Mouse (Mus musculus): Measurements from ENCODE around the gene Trhr2. TPM values are rescaled to one million over a fixed set of nuclear protein-coding genes. Genes with fewer than 3 reads are reported as not detected.

The Trhr2 gene
- polyA plus RNA-seq, 1 experiment = 0.35 TPM

DNA sequence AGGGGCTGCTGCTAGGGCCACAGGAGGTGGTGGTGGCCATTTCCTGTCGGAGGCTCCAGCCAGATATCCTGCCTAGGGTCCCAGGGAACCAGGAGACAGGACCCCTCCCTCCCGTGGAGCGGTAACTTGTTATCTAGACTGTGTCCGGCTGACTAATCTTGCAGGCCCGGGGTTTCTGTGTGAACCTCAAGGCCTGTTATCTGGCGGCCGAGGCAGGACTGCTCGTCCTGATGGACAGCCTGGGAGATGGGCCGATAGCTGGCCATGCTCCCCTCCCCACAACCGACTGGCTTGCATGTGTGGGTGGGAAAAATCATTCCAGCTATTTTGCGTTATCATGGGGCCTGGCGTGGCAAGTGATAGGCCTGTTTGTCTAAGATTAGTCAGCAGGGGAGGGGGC is 47.2 kb downstream of the Trhr2 start:
- TF ChIP-seq POLR2A (IDR thresholded peaks at IDR 0.05; ENCODE audit: control insufficient read depth, extremely low read depth, insufficient read depth, low read length, poor library complexity) (no peak), CTCF (IDR thresholded peaks at IDR 0.05; ENCODE audit: borderline replicate concordance, control insufficient read depth, extremely low read depth, insufficient read depth, low read length, poor library complexity) (no peak)
- WGBS = 97% methylated on average over 12 of the region's 12 CpGs
- peaks cover 7% of the 10 kb centered on the region for H3K4me1 ChIP-seq (replicated peaks; ENCODE audit: control insufficient read depth, insufficient read depth, low read length)
- DNase-seq = no peak
- H3K27me3 ChIP-seq (ENCODE audit: control insufficient read depth, insufficient read depth, low read length) = no peaks in the 10 kb centered on the region
- peaks cover 2% of the 10 kb centered on the region; the same call in 1 of the 2 replicates for H3K36me3 ChIP-seq (ENCODE audit: control insufficient read depth, insufficient read depth, low read length)
- H3K27ac ChIP-seq (ENCODE audit: control insufficient read depth, insufficient read depth, low read length) = no peak overlapping the region
- no peak overlapping the region for H3K4me3 ChIP-seq (ENCODE audit: control insufficient read depth, insufficient read depth, low read length)

DNA sequence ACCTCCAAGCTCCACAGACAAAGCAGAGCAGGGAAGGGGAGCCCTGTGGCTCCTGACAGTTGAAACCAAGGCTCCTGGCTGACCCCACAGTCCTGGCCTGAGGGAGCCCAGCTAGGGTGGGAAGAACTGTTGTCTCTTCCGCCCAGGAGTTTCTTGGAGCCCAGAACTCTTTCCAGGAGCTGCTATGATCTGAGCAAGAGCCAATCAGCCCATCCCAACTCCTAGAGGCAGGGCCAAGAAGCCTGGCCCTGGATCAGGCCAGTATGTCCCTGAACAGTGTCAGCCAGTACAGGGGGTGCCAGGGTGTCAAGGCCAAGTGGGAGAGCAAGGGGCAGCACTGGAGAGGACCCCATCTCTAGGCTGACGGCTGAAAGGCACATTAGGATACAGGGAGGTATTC is 48.0 kb downstream of the Trhr2 start:
- TF ChIP-seq POLR2A (IDR thresholded peaks at IDR 0.05; ENCODE audit: control insufficient read depth, extremely low read depth, insufficient read depth, low read length, poor library complexity) (no peak), CTCF (IDR thresholded peaks at IDR 0.05; ENCODE audit: borderline replicate concordance, control insufficient read depth, extremely low read depth, insufficient read depth, low read length, poor library complexity) (no peak)
- peaks cover 3% of the 10 kb centered on the region; the same call in 1 of the 2 replicates for H3K4me1 ChIP-seq (replicated peaks; ENCODE audit: control insufficient read depth, insufficient read depth, low read length)
- peaks cover 3% of the 10 kb centered on the region; the same call in 1 of the 2 replicates for H3K36me3 ChIP-seq (ENCODE audit: control insufficient read depth, insufficient read depth, low read length)
- no peak overlapping the region for H3K27ac ChIP-seq (ENCODE audit: control insufficient read depth, insufficient read depth, low read length)
- H3K27me3 ChIP-seq (ENCODE audit: control insufficient read depth, insufficient read depth, low read length) = no peaks in the 10 kb centered on the region
- 97% methylated on average over 2 of the region's 2 CpGs for WGBS
- DNase-seq = no peak
- H3K4me3 ChIP-seq (ENCODE audit: control insufficient read depth, insufficient read depth, low read length) = no peak overlapping the region

DNA sequence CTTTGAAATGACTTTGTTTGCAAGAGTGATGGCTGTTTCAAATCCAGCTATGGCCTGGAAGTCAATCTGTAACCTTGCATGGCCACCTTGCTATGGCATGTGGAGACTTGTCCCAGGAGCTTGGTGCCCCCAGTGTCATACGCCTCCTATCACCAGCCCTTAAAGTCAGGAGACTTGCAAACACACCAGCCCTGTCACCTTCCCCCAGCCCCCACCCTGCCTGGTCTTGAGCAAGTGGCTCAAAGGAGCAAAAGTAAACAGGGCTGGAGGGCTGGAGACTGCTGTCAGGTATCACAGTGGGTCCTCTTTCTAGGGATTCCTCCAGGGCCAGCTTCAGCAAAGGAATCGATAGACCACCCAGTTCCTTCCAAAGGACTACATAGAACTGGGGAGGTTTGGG is 49.4 kb downstream of the Trhr2 start:
- peaks cover 3% of the 10 kb centered on the region; the same call in 1 of the 2 replicates for H3K4me1 ChIP-seq (replicated peaks; ENCODE audit: control insufficient read depth, insufficient read depth, low read length)
- H3K27me3 ChIP-seq (ENCODE audit: control insufficient read depth, insufficient read depth, low read length) = no peaks in the 10 kb centered on the region
- H3K27ac ChIP-seq (ENCODE audit: control insufficient read depth, insufficient read depth, low read length) = no peak overlapping the region
- no peak overlapping the region for H3K4me3 ChIP-seq (ENCODE audit: control insufficient read depth, insufficient read depth, low read length)
- TF ChIP-seq CTCF (IDR thresholded peaks at IDR 0.05; ENCODE audit: borderline replicate concordance, control insufficient read depth, extremely low read depth, insufficient read depth, low read length, poor library complexity) (no peak), POLR2A (IDR thresholded peaks at IDR 0.05; ENCODE audit: control insufficient read depth, extremely low read depth, insufficient read depth, low read length, poor library complexity) (no peak)
- 96% methylated on average over 2 of the region's 2 CpGs for WGBS
- peaks cover 5% of the 10 kb centered on the region; the same call in 1 of the 2 replicates for H3K36me3 ChIP-seq (ENCODE audit: control insufficient read depth, insufficient read depth, low read length)
- DNase-seq = no peak

DNA sequence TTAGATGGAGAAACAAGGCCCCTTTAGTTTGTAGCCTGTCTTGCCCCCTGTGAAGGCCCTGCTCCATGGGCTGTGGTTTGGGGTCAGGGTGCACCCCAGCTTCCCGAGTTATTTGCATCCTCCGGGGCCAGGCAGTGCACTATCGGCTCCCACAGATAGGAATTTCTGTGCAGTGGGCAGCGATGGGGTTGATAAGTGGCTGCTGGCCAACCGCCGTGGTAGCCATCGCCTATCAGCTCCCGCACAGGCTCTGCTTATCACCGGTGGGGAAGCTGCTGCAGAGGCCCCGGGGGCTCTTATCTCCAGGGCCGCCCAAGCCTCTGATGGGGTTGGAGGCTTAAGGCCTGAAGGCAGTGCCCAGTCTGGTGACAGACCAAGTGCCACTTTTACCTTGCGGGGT is 51.3 kb downstream of the Trhr2 start:
- Histone ChIP-seq H3K27ac (ENCODE audit: control insufficient read depth, insufficient read depth, low read length) (no peak overlapping the region), H3K4me3 (ENCODE audit: control insufficient read depth, insufficient read depth, low read length) (no peak overlapping the region), H3K4me1 (replicated peaks; ENCODE audit: control insufficient read depth, insufficient read depth, low read length) (no peaks in the 10 kb centered on the region), H3K36me3 (ENCODE audit: control insufficient read depth, insufficient read depth, low read length) (peaks cover 6% of the 10 kb centered on the region; the same call in 1 of the 2 replicates), H3K27me3 (ENCODE audit: control insufficient read depth, insufficient read depth, low read length) (no peaks in the 10 kb centered on the region)
- WGBS = 95% methylated on average over 12 of the region's 12 CpGs
- DNase-seq = no peak
- TF ChIP-seq POLR2A (IDR thresholded peaks at IDR 0.05; ENCODE audit: control insufficient read depth, extremely low read depth, insufficient read depth, low read length, poor library complexity) = no peak
- no peak for TF ChIP-seq CTCF (IDR thresholded peaks at IDR 0.05; ENCODE audit: borderline replicate concordance, control insufficient read depth, extremely low read depth, insufficient read depth, low read length, poor library complexity)

DNA sequence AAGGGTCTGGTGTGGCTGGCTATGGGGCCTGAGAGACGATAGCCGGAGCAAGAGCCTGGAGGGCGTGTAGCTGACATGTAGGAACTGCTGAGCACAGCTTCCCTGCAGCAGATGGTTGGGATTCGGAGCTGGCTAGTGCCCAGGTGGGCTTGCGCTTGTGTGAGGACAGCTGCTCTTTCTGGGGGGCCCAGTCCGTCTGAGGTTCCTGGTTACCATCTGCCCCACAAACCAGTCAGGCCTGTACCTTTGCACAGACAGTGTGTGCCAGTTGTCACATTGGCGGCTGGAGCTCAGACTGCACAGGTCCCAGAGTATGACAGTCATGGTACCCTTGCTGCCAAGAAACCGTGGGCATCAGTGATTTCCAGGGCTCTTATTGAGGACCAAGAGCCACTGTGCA is 52.7 kb downstream of the Trhr2 start:
- peaks cover 7% of the 10 kb centered on the region for H3K4me1 ChIP-seq (replicated peaks; ENCODE audit: control insufficient read depth, insufficient read depth, low read length)
- H3K27me3 ChIP-seq (ENCODE audit: control insufficient read depth, insufficient read depth, low read length) = no peaks in the 10 kb centered on the region
- no peak for DNase-seq
- TF ChIP-seq CTCF (IDR thresholded peaks at IDR 0.05; ENCODE audit: borderline replicate concordance, control insufficient read depth, extremely low read depth, insufficient read depth, low read length, poor library complexity) = no peak
- TF ChIP-seq POLR2A (IDR thresholded peaks at IDR 0.05; ENCODE audit: control insufficient read depth, extremely low read depth, insufficient read depth, low read length, poor library complexity) = no peak
- 97% methylated on average over 8 of the region's 8 CpGs for WGBS
- H3K36me3 ChIP-seq (ENCODE audit: control insufficient read depth, insufficient read depth, low read length) = peaks cover 6% of the 10 kb centered on the region; the same call in 1 of the 2 replicates
- no peak overlapping the region for H3K27ac ChIP-seq (ENCODE audit: control insufficient read depth, insufficient read depth, low read length)
- no peak overlapping the region for H3K4me3 ChIP-seq (ENCODE audit: control insufficient read depth, insufficient read depth, low read length)

Other genes with a start within 250 kb of the Trhr2 start
- gene Zfpm1, start 78.6 kb downstream of the Trhr2 start, polyA plus RNA-seq (2012; rRNA removed) = 100 and 134 TPM in 2 replicates
- 66.3 and 69.8 TPM in 2 replicates for gene Zc3h18, start 15.9 kb upstream of the Trhr2 start, polyA plus RNA-seq (2012; rRNA removed)
- gene Il17c, start 61.3 kb upstream of the Trhr2 start, polyA plus RNA-seq (2012; rRNA removed) = 0.47 and 1.4 TPM in 2 replicates
- gene Cyba, start 72.2 kb upstream of the Trhr2 start, polyA plus RNA-seq (2012; rRNA removed) = 671 and 705 TPM in 2 replicates
- 25.0 and 26.2 TPM in 2 replicates for gene Mvd, start 82.7 kb upstream of the Trhr2 start, polyA plus RNA-seq (2012; rRNA removed)
- 47.1 and 51.1 TPM in 2 replicates for gene Snai3, start 100.0 kb upstream of the Trhr2 start, polyA plus RNA-seq (2012; rRNA removed)
- 273 and 296 TPM in 2 replicates for gene Rnf166, start 115.3 kb upstream of the Trhr2 start, polyA plus RNA-seq (2012; rRNA removed)
- gene Ctu2, start 115.4 kb upstream of the Trhr2 start, polyA plus RNA-seq (2012; rRNA removed) = 118 and 136 TPM in 2 replicates
- gene Piezo1, start 190.6 kb upstream of the Trhr2 start, polyA plus RNA-seq (2012; rRNA removed) = 93.6 and 106 TPM in 2 replicates
- gene Cdt1, start 207.3 kb upstream of the Trhr2 start, polyA plus RNA-seq (2012; rRNA removed) = 136 and 210 TPM in 2 replicates
- gene Aprt, start 216.2 kb upstream of the Trhr2 start, polyA plus RNA-seq (2012; rRNA removed) = 119 and 136 TPM in 2 replicates

All from thymus, adult 2 months (tissue).